Mouse (Mus musculus) ES-E14 (cell line): ENCODE results near the gene Cdc14a.

ENCODE experiments used
- CHD2 ChIP-seq: IDR thresholded peaks from 2 replicates; pipeline ENCODE4 v1.6.1; 2014; ENCODE audit warnings: mild to moderate bottlenecking, low read depth, low read length, inconsistent platforms
- HCFC1 ChIP-seq: IDR thresholded peaks from 2 replicates; pipeline ENCODE4 v1.6.1; 2012; ENCODE audit warnings: low read length, inconsistent platforms, borderline replicate concordance; ENCODE audit not compliant: insufficient read depth
- MAFK ChIP-seq: IDR thresholded peaks from 2 replicates; pipeline ENCODE4 v1.6.1; 2014; ENCODE audit warnings: mild to moderate bottlenecking, low read depth, low read length, inconsistent platforms; ENCODE audit not compliant: insufficient read depth
- ZC3H11A ChIP-seq: IDR thresholded peaks from 2 replicates; pipeline ENCODE4 v1.6.1; 2012; ENCODE audit warnings: low read depth, mild to moderate bottlenecking, inconsistent platforms, low read length, borderline replicate concordance
- ZNF384 ChIP-seq: IDR thresholded peaks from 2 replicates; pipeline ENCODE4 v1.6.1; 2012; ENCODE audit warnings: low read depth, low read length, inconsistent platforms

GRCm38 (mm10) chr3:116329023-116329762, 94.6 kb downstream of the Cdc14a start:
- no peak for TF ChIP-seq HCFC1
- no peak for TF ChIP-seq MAFK
- no peak for TF ChIP-seq CHD2
- TF ChIP-seq ZNF384 = no peak
- no peak for TF ChIP-seq ZC3H11A
